Mouse (Mus musculus) ES-Bruce4 (cell line): Measurements from ENCODE around the gene Agbl4.

Source experiments
- CTCF ChIP-seq: IDR thresholded peaks from one replicate; pipeline ENCODE4 v1.8.1; 2011; ENCODE audit warnings: low read depth, low read length
- POLR2A ChIP-seq: IDR thresholded peaks from one replicate; pipeline ENCODE4 v1.8.1; 2011; ENCODE audit warnings: low read length; ENCODE audit not compliant: insufficient read depth

GRCm38 (mm10) chr4:110397618-110398045 is at the start of gene Agbl4:
- TF ChIP-seq CTCF (no peak), POLR2A (no peak)
